Mouse (Mus musculus): ENCODE measurements at regions not wholly inside any gene's neighbourhood (a gene's known extent, or its start where the extent isn't known, plus 50 kb on each side); places are given as distances from the start of the nearest gene placed in this dataset.

GRCm38 (mm10) chr9:41621341-41621740, 459.8 kb upstream of the Ubash3b start:
- 26% methylated on average over 8 of the region's 8 CpGs for WGBS
- H3K4me2 ChIP-seq, result no peak overlapping the region

GRCm38 (mm10) chr9:41614002-41614401, 452.5 kb upstream of the Ubash3b start:
- Histone ChIP-seq H3K9ac (0 out of 2 replicates have a peak overlapping the region, but pooled peaks have one; percentile 4), H3K4me3 (no peak overlapping the region), H3K4me2 (no peak overlapping the region), H3K27me3 (no peaks in the 10 kb centered on the region), H3K9me3 (no peaks in the 10 kb centered on the region), H3K27ac (peak overlapping the region; percentile 83), H3K4me1 (peaks cover 36% of the 10 kb centered on the region), H3K36me3 (no peaks in the 10 kb centered on the region)
- WGBS, result 12% methylated on average over 7 of the region's 7 CpGs
- 0 out of 2 replicates have a peak, but pooled peaks have one; percentile 32 for ATAC-seq (ENCODE audit: insufficient number of reproducible peaks, low FRiP score, low TSS enrichment, low read depth)

More at GRCm38 (mm10) chr9:41621341-41621740, 459.8 kb upstream of the Ubash3b start:
- Histone ChIP-seq H3K9me3 (no peaks in the 10 kb centered on the region), H3K4me1 (0 out of 2 replicates have a peak, but pooled peaks cover 2% of the 10 kb centered on the region), H3K4me3 (no peak overlapping the region), H3K36me3 (no peaks in the 10 kb centered on the region), H3K27ac (no peak overlapping the region), H3K27me3 (no peaks in the 10 kb centered on the region), H3K9ac (no peak overlapping the region)
- ATAC-seq (ENCODE audit: insufficient number of reproducible peaks, low FRiP score, low TSS enrichment, low read depth), result no peak

DNA sequence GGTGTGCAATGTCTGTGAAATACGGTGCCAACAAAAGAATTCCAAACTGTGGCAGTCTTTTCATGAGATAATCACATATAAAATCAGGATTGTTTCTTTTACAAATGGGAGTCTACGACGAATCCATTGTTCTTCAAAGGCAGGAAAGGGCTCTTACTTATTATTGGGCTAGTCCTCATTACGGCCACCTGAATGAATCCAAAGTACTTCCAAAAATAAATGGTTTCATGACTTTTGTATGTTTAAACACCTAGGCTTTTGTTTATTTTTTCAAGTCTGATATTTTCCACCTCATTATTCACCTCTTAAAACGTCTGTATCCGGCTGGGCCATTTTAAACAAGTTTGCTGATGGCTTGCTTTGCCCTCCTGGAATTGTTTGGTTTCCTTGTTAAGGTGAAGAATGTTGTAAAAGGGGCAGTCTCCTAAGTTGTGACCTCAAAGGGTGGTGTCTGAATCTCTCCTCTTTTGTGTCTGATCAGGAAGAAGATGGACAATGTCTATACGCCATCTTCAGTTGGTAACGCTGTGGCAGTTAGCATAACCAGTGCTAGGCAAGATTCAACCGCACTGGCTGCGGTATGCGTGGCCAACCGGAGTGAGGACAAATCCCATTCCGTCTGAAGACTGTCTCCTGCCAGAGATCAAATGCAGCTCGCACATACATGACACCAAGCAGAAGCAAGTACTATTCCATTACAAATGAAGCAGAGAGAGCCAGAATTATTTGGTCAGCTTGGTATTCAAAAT, 451.5 kb upstream of the Ubash3b start:
- H3K27ac ChIP-seq, result peak overlapping the region; percentile 74
- peaks cover 36% of the 10 kb centered on the region for H3K4me1 ChIP-seq
- no peaks in the 10 kb centered on the region for H3K9me3 ChIP-seq
- H3K4me2 ChIP-seq, result peak overlapping the region; percentile 31
- no peaks in the 10 kb centered on the region for H3K27me3 ChIP-seq
- ATAC-seq (ENCODE audit: insufficient number of reproducible peaks, low FRiP score, low TSS enrichment, low read depth), result no peak
- no peak overlapping the region for H3K9ac ChIP-seq
- 37% methylated on average over 14 of the region's 14 CpGs for WGBS
- H3K4me3 ChIP-seq, result no peak overlapping the region
- no peaks in the 10 kb centered on the region for H3K36me3 ChIP-seq

DNA sequence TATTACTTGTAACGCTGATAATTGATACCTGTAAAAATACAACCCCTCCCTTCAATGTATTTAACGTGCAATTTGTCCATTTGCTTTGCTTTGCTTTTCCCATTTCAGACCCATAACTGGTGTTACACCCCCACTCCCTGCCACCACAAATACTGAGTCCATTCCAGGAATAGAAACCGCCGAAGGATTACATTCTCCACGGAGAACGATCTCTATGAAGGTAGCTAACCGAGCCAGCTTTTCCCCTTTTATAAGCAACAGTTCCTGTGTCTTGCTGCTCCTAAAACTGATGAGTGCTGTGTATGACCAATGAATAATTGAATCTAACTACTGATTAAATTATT, 450.9 kb upstream of the Ubash3b start:
- WGBS, result 5% methylated on average over 7 of the region's 7 CpGs
- peaks cover 36% of the 10 kb centered on the region for H3K4me1 ChIP-seq
- no peak overlapping the region for H3K4me3 ChIP-seq
- no peaks in the 10 kb centered on the region for H3K27me3 ChIP-seq
- H3K27ac ChIP-seq, result peak overlapping the region; percentile 74
- H3K9me3 ChIP-seq, result no peaks in the 10 kb centered on the region
- ATAC-seq (ENCODE audit: insufficient number of reproducible peaks, low FRiP score, low TSS enrichment, low read depth), result no peak
- peak overlapping the region; percentile 31 for H3K4me2 ChIP-seq
- H3K9ac ChIP-seq, result no peak overlapping the region
- H3K36me3 ChIP-seq, result no peaks in the 10 kb centered on the region

DNA sequence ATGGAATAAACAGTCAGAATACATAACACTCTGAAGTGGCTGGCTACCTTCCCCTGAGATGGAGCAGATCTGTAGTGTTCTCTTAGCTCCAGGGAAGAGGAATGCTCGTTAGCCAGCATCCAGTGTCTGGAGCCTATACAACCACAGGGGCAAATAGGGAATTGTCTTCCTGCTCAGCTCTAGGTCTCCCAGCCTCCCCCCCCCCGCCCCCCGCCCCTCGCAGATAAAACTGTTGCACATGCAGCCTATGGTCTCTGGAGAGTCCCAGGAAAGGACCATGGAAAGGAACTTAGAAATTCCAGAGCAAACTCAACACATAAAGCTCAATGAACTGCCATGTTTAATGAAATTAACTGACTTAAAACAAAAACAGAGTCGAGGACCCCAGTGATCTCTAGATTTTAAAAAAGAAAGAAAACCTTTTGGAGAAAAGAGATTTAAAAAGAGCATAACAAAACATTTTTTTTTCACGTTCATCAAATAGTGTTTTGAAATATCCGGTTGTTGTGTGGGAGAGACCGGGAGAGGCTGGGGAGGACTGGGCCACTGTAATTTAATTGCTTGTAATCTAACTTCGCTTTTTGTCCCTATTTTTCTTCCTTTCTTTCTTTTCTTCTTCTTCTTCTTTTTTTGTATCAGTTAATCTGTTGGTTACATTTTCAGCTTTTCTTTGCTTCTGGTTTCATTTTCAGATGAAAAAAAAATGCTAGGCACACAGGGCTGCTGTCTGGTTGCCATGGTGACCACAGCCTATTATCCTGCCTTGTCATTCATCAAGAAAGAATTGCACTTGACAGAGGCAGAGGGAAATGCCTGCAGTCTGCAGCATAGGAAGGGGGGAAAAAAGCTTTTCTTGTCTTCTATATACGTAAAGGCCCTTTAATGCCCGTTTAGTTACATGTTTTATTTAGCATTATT, 450.3 kb upstream of the Ubash3b start:
- H3K4me3 ChIP-seq, result 0 out of 2 replicates have a peak overlapping the region, but pooled peaks have one; percentile 3
- no peaks in the 10 kb centered on the region for H3K9me3 ChIP-seq
- H3K4me1 ChIP-seq, result peaks cover 36% of the 10 kb centered on the region
- H3K4me2 ChIP-seq, result peak overlapping the region; percentile 31
- H3K36me3 ChIP-seq, result no peaks in the 10 kb centered on the region
- ATAC-seq (ENCODE audit: insufficient number of reproducible peaks, low FRiP score, low TSS enrichment, low read depth), result no peak
- H3K27ac ChIP-seq, result peak overlapping the region; percentile 74
- WGBS, result 18% methylated on average over 11 of the region's 11 CpGs
- no peaks in the 10 kb centered on the region for H3K27me3 ChIP-seq
- H3K9ac ChIP-seq, result no peak overlapping the region

- Histone ChIP-seq H3K9me3 (no peaks in the 10 kb centered on the region), H3K9ac (no peak overlapping the region), H3K27me3 (no peaks in the 10 kb centered on the region), H3K4me1 (peaks cover 36% of the 10 kb centered on the region), H3K27ac (0 out of 2 replicates have a peak overlapping the region, but pooled peaks have one; percentile 4), H3K4me2 (no peak overlapping the region), H3K36me3 (no peaks in the 10 kb centered on the region), H3K4me3 (no peak overlapping the region)
- WGBS, result 38% methylated on average over 4 of the region's 4 CpGs
- ATAC-seq (ENCODE audit: insufficient number of reproducible peaks, low FRiP score, low TSS enrichment, low read depth), result no peak
Measured at GRCm38 (mm10) chr9:41610347-41610746, 448.9 kb upstream of the Ubash3b start.

DNA sequence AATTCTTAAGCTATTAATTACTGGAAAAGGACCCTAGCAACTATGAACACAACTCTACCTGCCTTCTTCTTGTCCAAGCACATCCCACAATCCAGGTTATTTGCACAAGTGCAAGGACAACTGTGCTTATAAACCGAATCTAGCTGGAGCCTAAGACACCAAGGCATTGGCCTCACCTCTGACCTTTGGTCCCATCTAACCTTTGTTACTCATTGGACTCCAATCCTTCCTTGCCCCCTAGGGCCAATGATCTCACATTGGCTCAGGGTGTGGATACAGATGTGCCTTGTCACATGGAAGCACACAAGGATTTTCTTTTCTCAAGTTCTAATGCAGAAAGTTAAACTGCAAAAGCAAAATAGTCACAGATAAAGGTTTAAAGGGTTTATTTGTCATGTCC, 444.6 kb upstream of the Ubash3b start:
- no peak overlapping the region for H3K27ac ChIP-seq
- no peaks in the 10 kb centered on the region for H3K27me3 ChIP-seq
- H3K4me2 ChIP-seq, result no peak overlapping the region
- H3K36me3 ChIP-seq, result no peaks in the 10 kb centered on the region
- WGBS, result 61% methylated on average over 1 of the region's 1 CpGs
- no peaks in the 10 kb centered on the region for H3K9me3 ChIP-seq
- ATAC-seq (ENCODE audit: insufficient number of reproducible peaks, low FRiP score, low TSS enrichment, low read depth), result no peak
- no peak overlapping the region for H3K4me3 ChIP-seq
- no peak overlapping the region for H3K9ac ChIP-seq
- peaks cover 10% of the 10 kb centered on the region; the same call in 1 of the 2 replicates for H3K4me1 ChIP-seq

GRCm38 (mm10) chr9:41604916-41605315, 443.4 kb upstream of the Ubash3b start:
- H3K4me2 ChIP-seq, result no peak overlapping the region
- 72% methylated on average over 1 of the region's 1 CpGs for WGBS
- peaks cover 6% of the 10 kb centered on the region; the same call in 1 of the 2 replicates for H3K4me1 ChIP-seq
- no peaks in the 10 kb centered on the region for H3K9me3 ChIP-seq
- no peak overlapping the region for H3K9ac ChIP-seq
- H3K36me3 ChIP-seq, result no peaks in the 10 kb centered on the region
- no peak for ATAC-seq (ENCODE audit: insufficient number of reproducible peaks, low FRiP score, low TSS enrichment, low read depth)
- no peak overlapping the region; the same call in 1 of the 2 replicates for H3K27ac ChIP-seq
- H3K4me3 ChIP-seq, result no peak overlapping the region
- H3K27me3 ChIP-seq, result no peaks in the 10 kb centered on the region

GRCm38 (mm10) chr9:41600778-41601177, 439.3 kb upstream of the Ubash3b start:
- no peak overlapping the region for H3K27ac ChIP-seq

DNA sequence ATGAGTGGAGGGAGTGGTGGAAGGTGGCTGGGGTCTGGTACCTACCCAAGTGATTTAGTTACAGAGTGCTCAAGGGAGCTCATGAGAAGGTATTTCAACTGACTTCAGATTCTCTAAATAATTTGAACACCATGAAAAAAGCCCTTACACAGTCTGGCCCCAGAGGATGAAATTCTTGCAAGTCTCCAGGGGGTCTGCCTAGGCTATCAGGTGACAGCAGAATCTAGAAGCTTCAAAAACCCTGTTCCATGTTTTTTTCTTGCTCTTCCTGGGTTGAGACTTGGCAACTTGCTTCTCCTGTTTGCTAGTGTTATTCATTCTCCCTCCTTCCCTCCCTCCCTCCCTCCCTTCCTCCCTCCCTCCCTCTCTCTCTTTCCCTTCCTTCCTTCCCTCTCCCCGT, 438.4 kb upstream of the Ubash3b start:
- ATAC-seq (ENCODE audit: insufficient number of reproducible peaks, low FRiP score, low TSS enrichment, low read depth), result no peak
- H3K4me3 ChIP-seq, result no peak overlapping the region
- no peak overlapping the region for H3K27ac ChIP-seq
- no peak overlapping the region for H3K9ac ChIP-seq
- peaks cover 23% of the 10 kb centered on the region for H3K4me1 ChIP-seq
- no peaks in the 10 kb centered on the region for H3K27me3 ChIP-seq
- H3K9me3 ChIP-seq, result no peaks in the 10 kb centered on the region
- H3K4me2 ChIP-seq, result no peak overlapping the region
- no peaks in the 10 kb centered on the region for H3K36me3 ChIP-seq
- WGBS, result 60% methylated on average over 1 of the region's 1 CpGs

More at GRCm38 (mm10) chr9:41600778-41601177, 439.3 kb upstream of the Ubash3b start:
- no peaks in the 10 kb centered on the region for H3K36me3 ChIP-seq
- no peak overlapping the region for H3K9ac ChIP-seq
- no peaks in the 10 kb centered on the region for H3K9me3 ChIP-seq
- H3K27me3 ChIP-seq, result no peaks in the 10 kb centered on the region
- H3K4me1 ChIP-seq, result peaks cover 18% of the 10 kb centered on the region; the same call in 1 of the 2 replicates
- WGBS, result 71% methylated on average over 3 of the region's 3 CpGs
- H3K4me3 ChIP-seq, result no peak overlapping the region
- no peak overlapping the region for H3K4me2 ChIP-seq
- no peak for ATAC-seq (ENCODE audit: insufficient number of reproducible peaks, low FRiP score, low TSS enrichment, low read depth)

DNA sequence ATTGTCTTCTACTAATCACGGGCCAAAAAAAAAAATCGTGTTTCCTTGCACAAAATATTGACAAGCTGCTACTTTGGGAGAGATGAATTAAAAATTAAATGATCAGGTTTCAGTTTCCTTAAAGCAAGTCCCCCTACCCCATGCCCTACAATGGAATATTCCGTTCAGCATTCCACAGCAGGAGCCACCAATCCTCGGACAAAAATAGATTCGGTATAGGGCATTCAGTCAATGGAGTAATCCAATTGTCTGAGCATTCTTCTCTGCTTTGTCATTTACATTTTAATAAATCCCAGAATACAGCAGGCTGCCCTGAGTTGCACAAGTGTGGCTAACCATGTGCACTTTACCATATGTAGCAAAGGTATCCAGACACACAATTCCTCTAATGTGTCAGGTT, 434.3 kb upstream of the Ubash3b start:
- Histone ChIP-seq H3K9me3 (no peaks in the 10 kb centered on the region), H3K27ac (peak overlapping the region; percentile 61), H3K27me3 (no peaks in the 10 kb centered on the region), H3K36me3 (peaks cover 15% of the 10 kb centered on the region), H3K4me1 (peaks cover 28% of the 10 kb centered on the region), H3K4me3 (no peak overlapping the region), H3K4me2 (no peak overlapping the region), H3K9ac (no peak overlapping the region)
- 0 out of 2 replicates have a peak, but pooled peaks have one; percentile 48 for ATAC-seq (ENCODE audit: insufficient number of reproducible peaks, low FRiP score, low TSS enrichment, low read depth)
- WGBS, result 38% methylated on average over 5 of the region's 5 CpGs

DNA sequence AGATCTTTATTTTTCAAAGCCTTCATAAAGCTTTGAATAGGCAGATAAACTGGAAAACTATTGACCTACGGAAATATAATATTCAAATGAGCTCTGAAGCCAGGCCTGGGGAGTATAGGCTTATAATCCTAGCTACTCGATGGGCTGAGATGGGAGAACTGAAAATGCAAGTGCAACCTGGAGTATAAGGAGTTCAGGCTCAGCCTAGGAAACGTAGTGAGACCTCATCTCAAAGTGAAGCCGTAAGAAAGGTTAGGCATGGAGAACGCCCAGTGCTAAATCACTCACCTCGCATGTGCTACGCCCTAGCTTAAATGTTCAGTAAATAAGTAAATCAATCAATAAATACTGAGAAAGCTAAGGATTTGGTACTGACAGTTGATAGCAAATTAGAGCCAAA, 432.5 kb upstream of the Ubash3b start:
- WGBS, result 84% methylated on average over 7 of the region's 7 CpGs
- no peak for ATAC-seq (ENCODE audit: insufficient number of reproducible peaks, low FRiP score, low TSS enrichment, low read depth)
- Histone ChIP-seq H3K4me3 (no peak overlapping the region), H3K36me3 (peaks cover 31% of the 10 kb centered on the region), H3K27me3 (no peaks in the 10 kb centered on the region), H3K27ac (no peak overlapping the region), H3K9ac (no peak overlapping the region), H3K4me2 (no peak overlapping the region), H3K9me3 (no peaks in the 10 kb centered on the region), H3K4me1 (peaks cover 32% of the 10 kb centered on the region)
